Mouse (Mus musculus) testis, adult 2 months (tissue): ENCODE data around the gene Bach2.

ENCODE experiments used
- CTCF ChIP-seq: fragments of 200-500 bp; IDR thresholded peaks from 2 replicates; pipeline ENCODE4 v1.5.1; 2012; ENCODE audit warnings: low read depth, mild to moderate bottlenecking, inconsistent platforms, low read length, moderate library complexity; ENCODE audit not compliant: control insufficient read depth, insufficient read depth, insufficient replicate concordance
- POLR2A ChIP-seq: fragments of 200-500 bp; IDR thresholded peaks from 2 replicates; pipeline ENCODE4 v1.6.1; 2012; ENCODE audit warnings: low read depth, mild to moderate bottlenecking, inconsistent platforms, low read length, moderate library complexity; ENCODE audit not compliant: control insufficient read depth

GRCm38 (mm10) chr4:32434612-32435011 lies 196.0 kb downstream of the Bach2 start:
- TF ChIP-seq CTCF (no peak), POLR2A (no peak)
